Mouse (Mus musculus) brain, embryonic 14.5 days (tissue): Measurements from ENCODE around the gene Map3k14.

Experiments
- CTCF ChIP-seq: fragments of 200-500 bp; IDR thresholded peaks from 2 replicates; pipeline ENCODE4 v1.5.1; 2012; ENCODE audit warnings: inconsistent platforms, mild to moderate bottlenecking, moderate library complexity, borderline replicate concordance; ENCODE audit not compliant: insufficient read depth, insufficient read length; ENCODE audit errors: extremely low read depth
- POLR2A ChIP-seq: fragments of 200-500 bp; IDR thresholded peaks from 2 replicates; pipeline ENCODE4 v1.6.1; 2012; ENCODE audit warnings: mild to moderate bottlenecking, inconsistent platforms, borderline replicate concordance; ENCODE audit not compliant: poor library complexity, insufficient read depth, insufficient read length, severe bottlenecking; ENCODE audit errors: extremely low read depth

DNA sequence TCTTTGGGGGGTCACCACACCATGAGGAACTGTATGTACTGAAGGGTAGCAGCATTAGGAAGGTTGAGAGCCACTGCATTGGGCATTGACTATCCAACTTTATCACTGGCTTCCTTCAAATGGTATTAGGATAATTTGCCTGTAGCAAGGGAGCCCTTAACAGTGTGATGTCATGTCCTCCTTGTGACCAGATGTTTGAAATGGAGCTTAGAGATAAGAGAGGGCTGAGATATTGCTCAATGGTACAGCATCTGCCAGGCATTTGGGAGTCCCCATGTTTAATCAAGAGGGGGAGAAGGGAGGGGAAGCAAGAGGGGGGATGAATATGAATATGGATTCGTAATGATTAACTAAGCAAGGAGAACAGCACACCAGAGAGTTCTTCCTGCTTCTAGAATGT lies 51.9 kb downstream of the Map3k14 start:
- TF ChIP-seq CTCF (no peak), POLR2A (no peak)
